Mouse (Mus musculus) heart, embryonic 11.5 days (tissue): ENCODE data around the gene Ssc5d. TPM values are rescaled to one million over a fixed set of nuclear protein-coding genes. Genes with fewer than 3 reads are reported as not detected.

Experiments used
- ATAC-seq: fragments of 200-750 bp; cut with Nextera tagmentation; replicated peaks from 2 replicates; pipeline ENCODE4 v1.8.0; 2017; ENCODE audit warnings: moderate library complexity; ENCODE audit not compliant: insufficient number of reproducible peaks, low FRiP score, low TSS enrichment
- H3K27ac ChIP-seq: fragments of 300-500 bp; sonication (generic); 2 replicates; pipeline ENCODE4 v1.5.1; 2014; ENCODE audit warnings: mild to moderate bottlenecking, low read depth, low read length
- H3K27me3 ChIP-seq: fragments of 300-500 bp; sonication (generic); 2 replicates; pipeline ENCODE4 v1.6.1; 2014; ENCODE audit warnings: mild to moderate bottlenecking, low read length, mixed read lengths; ENCODE audit not compliant: control insufficient read depth, insufficient read depth
- H3K36me3 ChIP-seq: fragments of 300-500 bp; sonication (generic); 2 replicates; pipeline ENCODE4 v1.6.1; 2014; ENCODE audit warnings: mild to moderate bottlenecking, low read length, moderate library complexity, mixed read lengths; ENCODE audit not compliant: control insufficient read depth, insufficient read depth
- H3K4me1 ChIP-seq: fragments of 300-500 bp; sonication (generic); 2 replicates; pipeline ENCODE4 v1.6.1; 2014; ENCODE audit warnings: low read length; ENCODE audit not compliant: control insufficient read depth, insufficient read depth
- H3K4me2 ChIP-seq: fragments of 300-500 bp; sonication (generic); 2 replicates; pipeline ENCODE4 v1.6.1; 2014; ENCODE audit warnings: mild to moderate bottlenecking, moderate library complexity
- H3K4me3 ChIP-seq: fragments of 300-500 bp; sonication (generic); 2 replicates; pipeline ENCODE4 v1.5.1; 2014; ENCODE audit warnings: low read depth, low read length
- H3K9ac ChIP-seq: fragments of 300-500 bp; sonication (generic); 2 replicates; pipeline ENCODE4 v1.6.1; 2014; ENCODE audit warnings: mild to moderate bottlenecking, low read depth, low read length, moderate library complexity
- H3K9me3 ChIP-seq: fragments of 300-500 bp; sonication (generic); replicated peaks from 2 replicates; pipeline ENCODE4 v1.6.1; 2016; ENCODE audit warnings: low read length; ENCODE audit not compliant: control insufficient read depth
- WGBS: fragments of 180-500 bp; shearing (Covaris S2); extraction: QIAGEN DNeasy Blood & Tissue Kit; methylation state at CpG from one replicate; pipeline ENCODE4 v1.1.7; 2014; ENCODE audit not compliant: insufficient replicate concordance; 5-methylcytosine and 5-hydroxymethylcytosine counted together
- polyA plus RNA-seq: library from polyadenylated mRNA; unstranded; fragments of >200 nt; fragmentation: Nextera tagmentation; extraction: Ambion mirVana; gene quantifications from 2 replicates; pipeline ENCODE4 v1.2.1, GENCODE M21; 2014

The Ssc5d gene
- polyA plus RNA-seq, 1 experiment from 2014 or later = 0.53 TPM

DNA sequence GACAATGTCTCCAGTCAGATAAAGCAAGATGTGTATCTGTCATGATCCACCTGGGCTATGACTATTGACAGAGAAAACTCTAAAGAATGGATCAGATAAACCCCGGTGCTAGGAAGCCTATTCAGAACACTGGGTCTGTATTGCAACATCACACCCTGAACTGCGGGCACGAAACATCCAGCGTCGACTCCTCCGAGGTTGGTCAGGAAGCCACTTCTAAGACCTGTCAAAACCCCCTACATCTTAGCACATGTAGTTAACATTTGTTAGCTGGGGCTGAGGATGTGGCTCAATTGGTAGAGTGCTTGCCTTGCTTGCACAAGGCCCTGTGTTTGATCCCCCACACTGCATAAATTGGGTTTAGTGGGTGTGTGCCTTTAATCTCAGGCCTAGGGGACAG, 22.8 kb downstream of the Ssc5d start:
- WGBS = 46% methylated on average over 6 of the region's 6 CpGs
- ATAC-seq = no peak
- no peaks in the 10 kb centered on the region for H3K9me3 ChIP-seq

GRCm38 (mm10) chr7:4950561-4951342, 25.2 kb downstream of the Ssc5d start:
- ATAC-seq = no peak
- Histone ChIP-seq H3K4me2 (no peak overlapping the region), H3K36me3 (no peaks in the 10 kb centered on the region), H3K4me3 (no peak overlapping the region), H3K4me1 (peaks cover 17% of the 10 kb centered on the region), H3K9ac (no peak overlapping the region), H3K27me3 (no peaks in the 10 kb centered on the region), H3K27ac (no peak overlapping the region), H3K9me3 (no peaks in the 10 kb centered on the region)
- 75% methylated on average over 19 of the region's 19 CpGs for WGBS

More for the DNA sequence above, 22.8 kb downstream of the Ssc5d start:
- H3K4me1 ChIP-seq = peaks cover 10% of the 10 kb centered on the region
- H3K27me3 ChIP-seq = no peaks in the 10 kb centered on the region
- H3K9ac ChIP-seq = no peak overlapping the region
- no peak overlapping the region for H3K27ac ChIP-seq
- no peak overlapping the region for H3K4me3 ChIP-seq
- no peak overlapping the region for H3K4me2 ChIP-seq
- H3K36me3 ChIP-seq = no peaks in the 10 kb centered on the region

DNA sequence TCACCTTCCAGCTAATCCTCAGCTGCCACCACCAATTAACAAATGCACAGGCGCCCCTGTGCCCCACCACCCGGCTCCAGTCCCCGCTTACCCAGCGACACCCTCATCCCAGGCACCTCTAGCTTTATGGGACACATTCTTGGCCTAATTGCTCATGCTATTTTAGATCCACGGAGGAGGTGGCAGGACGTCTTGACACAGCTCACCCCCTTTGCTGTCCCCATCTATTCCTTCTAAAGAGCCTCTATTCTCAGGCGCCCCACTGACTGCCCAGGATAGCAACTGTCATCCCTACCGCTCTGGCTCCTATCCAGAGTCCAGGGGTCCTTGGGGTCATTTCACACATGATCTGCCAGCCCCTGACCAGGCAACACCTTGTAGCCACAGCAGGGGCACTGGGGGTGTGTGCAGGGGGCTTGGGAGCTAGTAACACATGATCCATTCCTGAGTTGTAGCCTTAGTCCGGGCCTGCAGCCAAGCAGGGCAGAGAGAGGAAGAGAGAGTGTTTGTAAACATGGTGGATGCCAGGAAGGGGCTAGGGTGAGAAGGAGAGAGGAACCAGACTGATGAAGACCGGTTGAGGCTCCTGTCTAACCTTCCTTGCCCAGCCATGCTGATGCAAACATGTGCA, 28.3 kb downstream of the Ssc5d start:
- Histone ChIP-seq H3K36me3 (no peaks in the 10 kb centered on the region), H3K4me2 (no peak overlapping the region), H3K9me3 (no peaks in the 10 kb centered on the region), H3K4me1 (peaks cover 17% of the 10 kb centered on the region), H3K27me3 (no peaks in the 10 kb centered on the region), H3K9ac (0 out of 2 replicates have a peak overlapping the region, but pooled peaks have one; percentile 46), H3K4me3 (no peak overlapping the region), H3K27ac (peak overlapping the region; percentile 68)
- peak; percentile 49; the same call in 1 of the 2 replicates for ATAC-seq
- 13% methylated on average over 10 of the region's 10 CpGs for WGBS

GRCm38 (mm10) chr7:4957361-4957760, 31.8 kb downstream of the Ssc5d start:
- Histone ChIP-seq H3K9me3 (no peaks in the 10 kb centered on the region), H3K36me3 (no peaks in the 10 kb centered on the region), H3K4me1 (peaks cover 10% of the 10 kb centered on the region), H3K4me3 (no peak overlapping the region), H3K27ac (no peak overlapping the region), H3K27me3 (no peaks in the 10 kb centered on the region), H3K9ac (no peak overlapping the region), H3K4me2 (no peak overlapping the region)
- no peak for ATAC-seq
- WGBS = 75% methylated on average over 10 of the region's 10 CpGs

GRCm38 (mm10) chr7:4963527-4963926, 37.9 kb downstream of the Ssc5d start:
- no peak overlapping the region for H3K27ac ChIP-seq
- no peaks in the 10 kb centered on the region for H3K9me3 ChIP-seq
- H3K27me3 ChIP-seq = no peaks in the 10 kb centered on the region
- no peak overlapping the region for H3K9ac ChIP-seq
- peaks cover 3% of the 10 kb centered on the region; the same call in 1 of the 2 replicates for H3K4me1 ChIP-seq
- no peak for ATAC-seq
- 65% methylated on average over 5 of the region's 5 CpGs for WGBS
- H3K4me3 ChIP-seq = no peak overlapping the region
- H3K36me3 ChIP-seq = no peaks in the 10 kb centered on the region
- H3K4me2 ChIP-seq = no peak overlapping the region

DNA sequence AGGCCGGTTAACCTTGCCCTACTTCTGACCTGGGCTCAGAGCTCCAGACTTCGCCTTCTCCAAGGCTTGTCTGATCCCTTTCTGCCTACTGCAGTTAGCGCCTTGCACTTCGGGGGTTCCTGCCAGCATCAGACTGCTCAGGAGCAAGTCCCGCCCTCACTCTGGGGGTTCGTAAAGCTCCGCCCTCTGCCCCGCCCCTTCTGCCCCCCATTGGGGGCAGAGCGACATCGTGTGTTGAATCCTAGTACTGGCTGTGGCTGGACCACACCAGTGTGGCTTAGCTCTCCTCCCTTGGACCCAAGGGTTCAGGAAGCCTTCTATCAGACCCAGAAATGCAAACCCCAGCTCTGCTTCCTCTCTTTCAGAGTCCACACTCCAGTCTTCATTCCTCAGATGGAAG, 38.7 kb downstream of the Ssc5d start, which contains the start of gene Sbk2:
Gene Sbk2, minus strand, starts transcription at position 135 of the 400 bp plus-strand sequence.
- Histone ChIP-seq H3K9ac (peak within 1 kb of the TSS; percentile 28; the same call in 1 of the 2 replicates), H3K4me3 (0 out of 2 replicates have a peak within 1 kb of the TSS, but pooled peaks have one; percentile 10), H3K4me2 (peak within 1 kb of the TSS; percentile 45), H3K4me1 (peaks cover 3% of the 10 kb centered on the region; the same call in 1 of the 2 replicates), H3K9me3 (no peaks in the 10 kb centered on the region), H3K27me3 (no peaks in the 10 kb centered on the region), H3K36me3 (no peaks in the 10 kb centered on the region), H3K27ac (no peak within 1 kb of the TSS)
- WGBS = 5% methylated on average over 10 of the region's 10 CpGs
- ATAC-seq = peak; percentile 66

GRCm38 (mm10) chr7:4964988-4965387, 39.4 kb downstream of the Ssc5d start:
- Histone ChIP-seq H3K9me3 (no peaks in the 10 kb centered on the region), H3K9ac (no peak overlapping the region), H3K4me2 (no peak overlapping the region), H3K4me1 (peaks cover 3% of the 10 kb centered on the region; the same call in 1 of the 2 replicates), H3K36me3 (no peaks in the 10 kb centered on the region), H3K27ac (no peak overlapping the region), H3K4me3 (no peak overlapping the region), H3K27me3 (no peaks in the 10 kb centered on the region)
- ATAC-seq = no peak
- 67% methylated on average over 5 of the region's 5 CpGs for WGBS

GRCm38 (mm10) chr7:4971068-4971467, 45.5 kb downstream of the Ssc5d start, which contains the start of gene Sbk3:
TSS of gene Sbk3 (minus strand) at chr7:4971168.
- Histone ChIP-seq H3K27ac (no peak within 1 kb of the TSS), H3K4me2 (no peak within 1 kb of the TSS)
- no peak for ATAC-seq

More at GRCm38 (mm10) chr7:4971068-4971467, 45.5 kb downstream of the Ssc5d start, which contains the start of gene Sbk3:
- Histone ChIP-seq H3K27me3 (no peaks in the 10 kb centered on the region), H3K36me3 (no peaks in the 10 kb centered on the region), H3K4me1 (peaks cover 4% of the 10 kb centered on the region; the same call in 1 of the 2 replicates), H3K4me3 (no peak within 1 kb of the TSS), H3K9me3 (no peaks in the 10 kb centered on the region), H3K9ac (no peak within 1 kb of the TSS)
- WGBS = 38% methylated on average over 6 of the region's 6 CpGs
